Mouse (Mus musculus): ENCODE results near the gene Cntn1. TPM values are rescaled to one million over a fixed set of nuclear protein-coding genes. Genes with fewer than 3 reads are reported as not detected.
"Not testable (repeated sequence)": the region's sequence is repeated elsewhere in the genome, so short reads cannot be mapped to it uniquely, and the experiment has no call there.

Gene Cntn1
- total RNA-seq, 2 experiments from 2014 or later, result 0.11 to 0.23 TPM

DNA sequence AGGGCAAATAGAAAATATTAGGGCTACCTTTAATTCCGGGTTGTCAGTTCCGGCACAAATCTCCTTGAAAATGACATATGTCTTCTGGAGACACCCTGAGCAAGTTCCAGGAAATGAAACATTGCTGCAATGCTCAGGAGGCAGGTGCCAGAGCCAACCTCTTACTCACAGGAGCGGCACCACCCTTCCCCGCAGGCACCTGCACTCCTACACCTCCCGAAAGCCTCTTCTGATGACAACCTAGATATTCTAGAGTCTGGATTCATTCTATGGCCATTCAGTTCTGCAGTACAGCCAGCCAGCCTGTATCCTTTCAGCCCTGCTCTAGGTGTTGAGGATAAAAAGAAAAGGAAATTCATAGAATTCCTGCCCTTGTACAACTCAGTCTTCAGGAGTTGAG is 253.3 kb downstream of the Cntn1 start:
- no peak for DNase-seq
- Histone ChIP-seq H3K27ac (no peak overlapping the region), H3K4me3 (no peak overlapping the region)
- intact Hi-C loops (cut with DNase I), result no loop called here
- TF ChIP-seq CTCF (IDR thresholded peaks at IDR 0.05), result no peak

DNA sequence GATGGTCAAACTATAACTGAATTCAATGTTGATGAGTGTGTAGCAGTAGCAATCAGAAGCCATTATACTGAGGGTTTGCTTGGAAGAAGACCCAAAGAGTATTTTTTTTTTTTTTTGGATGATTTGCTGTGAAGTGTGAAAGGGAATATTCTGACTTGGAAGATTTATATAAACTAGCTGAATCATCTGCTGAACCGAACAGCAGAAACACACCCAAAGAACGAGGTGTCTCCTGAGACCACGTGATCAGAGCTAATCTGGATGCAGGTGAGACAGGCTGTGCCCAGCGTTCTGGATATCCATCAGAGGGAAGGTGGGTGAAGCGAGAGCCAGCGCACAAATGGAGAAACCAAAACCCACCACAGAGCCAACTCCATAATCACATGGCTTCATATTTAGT is 271.0 kb downstream of the Cntn1 start:
- intact Hi-C loops (cut with DNase I), result no loop called here
- no peak overlapping the region for H3K27ac ChIP-seq
- no peak for TF ChIP-seq CTCF (IDR thresholded peaks at IDR 0.05)
- H3K4me3 ChIP-seq, result no peak overlapping the region
- DNase-seq, result no peak

DNA sequence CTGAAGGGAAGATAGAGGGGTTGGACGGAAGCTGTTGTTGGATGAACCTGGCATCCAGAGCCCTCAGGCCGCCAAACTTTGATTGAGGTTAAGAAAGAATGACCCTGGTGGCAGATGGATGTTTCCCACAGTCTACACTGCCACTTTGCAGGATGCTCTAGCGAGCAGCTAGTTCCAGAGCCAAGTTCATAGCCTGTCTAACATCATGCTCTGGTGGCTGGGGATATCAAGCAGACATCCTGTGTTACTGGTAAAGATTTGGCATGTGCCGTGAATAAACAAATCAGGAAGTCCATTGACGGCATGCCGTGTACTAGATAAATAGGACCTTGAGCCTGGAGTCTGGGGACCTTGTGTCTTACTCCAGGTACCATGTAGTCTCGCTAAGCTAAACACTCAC is 276.1 kb downstream of the Cntn1 start:
- H3K27ac ChIP-seq, result no peak overlapping the region
- intact Hi-C loops (cut with DNase I), result no loop called here
- no peak overlapping the region for H3K4me3 ChIP-seq
- DNase-seq, result no peak
- no peak for TF ChIP-seq CTCF (IDR thresholded peaks at IDR 0.05)

DNA sequence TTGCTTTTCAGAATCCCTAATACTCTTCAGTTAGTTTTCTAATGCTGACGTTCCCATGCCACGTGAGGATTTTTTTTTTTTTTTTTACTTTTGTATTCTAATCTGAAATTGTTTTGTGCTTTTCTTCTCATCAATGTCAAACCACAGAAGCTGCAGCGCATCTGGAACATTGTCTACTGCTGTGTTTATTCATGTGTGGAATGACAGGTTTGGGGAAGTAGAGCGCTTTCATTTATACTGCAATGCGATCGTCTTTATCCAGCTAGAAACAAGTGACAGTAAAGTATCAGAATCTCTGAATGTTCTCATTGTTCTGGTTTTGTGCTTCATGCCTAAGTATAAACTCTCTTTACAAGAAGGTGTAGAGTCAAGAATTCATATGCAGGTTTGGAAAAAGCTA is 289.3 kb downstream of the Cntn1 start:
- intact Hi-C loops (cut with DNase I), result no loop called here
- no peak for TF ChIP-seq CTCF (IDR thresholded peaks at IDR 0.05)
- Histone ChIP-seq H3K4me3 (no peak overlapping the region), H3K27ac (no peak overlapping the region)
- DNase-seq, result no peak

DNA sequence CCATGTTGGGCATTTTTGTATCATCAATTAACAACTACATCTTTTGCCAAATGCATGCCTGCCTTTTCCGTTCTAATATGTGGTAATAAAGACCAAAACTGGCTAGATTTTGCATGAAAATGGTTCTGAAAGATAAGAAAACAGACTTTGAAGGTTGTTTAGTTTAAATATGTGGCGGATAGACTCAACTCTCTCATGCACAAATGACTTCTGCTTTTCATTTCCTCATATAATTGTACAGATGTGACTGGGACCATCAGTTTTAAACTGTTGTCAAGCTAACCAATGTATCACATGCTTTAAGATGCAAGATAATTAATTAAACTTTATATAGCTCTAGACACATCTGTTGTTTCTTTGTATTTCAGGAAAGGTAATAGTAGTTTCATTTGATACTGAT is 290.5 kb downstream of the Cntn1 start:
- H3K27ac ChIP-seq, result no peak overlapping the region
- no peak for TF ChIP-seq CTCF (IDR thresholded peaks at IDR 0.05)
- DNase-seq, result no peak
- intact Hi-C loops (cut with DNase I), result no loop called here
- no peak overlapping the region for H3K4me3 ChIP-seq

DNA sequence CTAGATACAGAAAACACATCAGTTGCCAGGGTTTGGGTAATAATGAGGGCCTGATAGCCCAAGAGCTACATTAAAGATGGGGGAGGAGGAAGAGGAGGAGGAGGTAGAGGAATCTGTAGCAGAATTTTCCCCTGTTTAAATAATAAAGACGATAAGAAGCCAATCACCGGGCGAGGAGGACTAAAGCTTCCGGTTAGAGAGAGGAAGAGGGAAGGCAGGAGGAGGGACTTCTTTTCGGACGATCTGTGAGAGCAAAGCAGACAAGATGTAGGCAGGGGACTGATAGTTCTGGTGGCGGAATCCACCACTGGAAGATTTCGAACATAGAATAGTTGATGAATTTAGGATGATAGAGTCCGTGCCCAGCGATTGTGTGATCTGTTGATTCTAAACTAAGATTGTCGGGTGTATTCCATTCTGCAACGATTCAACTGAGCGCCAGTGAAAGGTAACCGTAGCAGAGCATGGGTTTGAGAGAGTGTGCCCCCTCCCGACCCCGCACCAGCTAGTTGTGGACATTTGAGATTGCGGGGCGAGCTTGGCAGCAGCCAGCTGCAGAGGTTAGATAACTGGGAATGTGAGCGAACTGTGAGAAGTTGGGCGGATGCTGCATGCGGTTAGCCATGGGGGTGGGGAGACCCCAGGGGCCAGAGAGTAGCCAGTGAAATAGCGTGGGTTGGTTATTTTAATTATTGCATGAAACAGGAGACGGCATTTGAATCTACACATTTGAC is 293.3 kb downstream of the Cntn1 start:
- no peak for TF ChIP-seq CTCF (IDR thresholded peaks at IDR 0.05)
- DNase-seq, result no peak
- H3K27ac ChIP-seq, result no peak overlapping the region
- intact Hi-C loops (cut with DNase I), result no loop called here
- no peak overlapping the region for H3K4me3 ChIP-seq

DNA sequence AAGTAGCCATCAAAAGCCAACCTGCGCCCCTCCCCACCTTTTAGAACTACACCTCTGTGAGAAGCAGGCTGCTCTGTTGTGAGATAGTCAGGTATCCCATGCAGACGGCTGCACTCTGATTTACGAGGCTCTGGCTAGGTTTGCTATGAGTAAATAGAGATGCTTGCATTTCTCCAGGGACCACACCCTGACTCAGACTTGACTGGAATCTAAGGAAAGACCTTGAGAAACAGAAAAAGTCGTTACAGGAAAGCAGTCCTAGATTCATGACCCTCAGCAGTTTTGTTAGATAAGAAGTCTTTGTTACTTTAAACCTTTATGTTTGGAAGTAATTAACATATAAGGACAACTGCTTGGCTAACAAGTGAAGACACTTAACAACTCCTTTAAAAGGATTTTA is 296.5 kb downstream of the Cntn1 start:
- intact Hi-C loops (cut with DNase I), result no loop called here
- no peak for TF ChIP-seq CTCF (IDR thresholded peaks at IDR 0.05)
- no peak overlapping the region for H3K4me3 ChIP-seq
- H3K27ac ChIP-seq, result no peak overlapping the region
- DNase-seq, result no peak

DNA sequence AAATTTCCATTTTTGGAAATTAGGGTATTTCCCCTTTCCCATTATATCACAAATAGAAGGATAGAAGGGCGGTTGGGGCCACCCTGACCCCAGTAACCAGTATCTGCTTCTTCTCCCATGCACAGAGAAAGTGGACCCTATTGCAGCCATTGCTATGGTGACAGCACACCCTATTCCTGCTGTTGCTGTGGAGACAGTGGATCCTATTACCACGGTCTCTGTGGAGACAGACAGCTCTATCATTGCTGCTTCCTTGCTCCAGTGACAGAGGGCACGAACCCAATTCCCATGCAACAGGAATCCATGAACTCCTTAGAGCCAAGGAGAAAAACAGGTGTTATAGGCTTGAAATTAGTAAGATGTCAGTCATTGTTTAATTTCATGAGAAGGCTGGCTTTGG is 296.9 kb downstream of the Cntn1 start:
- H3K27ac ChIP-seq, result no peak overlapping the region
- TF ChIP-seq CTCF (IDR thresholded peaks at IDR 0.05), result no peak
- H3K4me3 ChIP-seq, result no peak overlapping the region
- DNase-seq, result no peak
- intact Hi-C loops (cut with DNase I), result no loop called here

DNA sequence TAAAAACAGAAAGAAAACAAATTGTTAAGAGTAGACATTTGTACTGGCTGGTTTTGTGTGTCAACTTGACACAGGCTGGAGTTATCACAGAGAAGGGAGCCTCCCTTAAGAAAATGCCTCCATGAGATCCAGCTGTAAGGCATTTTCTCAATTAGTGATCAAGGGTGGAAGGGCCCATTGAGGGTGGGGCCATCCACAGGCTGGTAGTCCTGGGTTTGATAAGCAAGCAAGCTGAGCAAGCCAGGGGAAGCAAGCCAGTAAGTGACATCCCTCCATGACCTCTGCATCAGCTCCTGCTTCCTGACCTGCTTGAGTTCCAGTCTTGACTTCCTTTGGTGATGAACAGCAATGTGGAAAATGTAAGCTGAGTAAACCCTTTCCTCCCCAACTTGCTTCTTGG is 297.5 kb downstream of the Cntn1 start:
- H3K4me3 ChIP-seq; intact Hi-C loops (cut with DNase I); DNase-seq; H3K27ac ChIP-seq: not testable (repeated sequence)

DNA sequence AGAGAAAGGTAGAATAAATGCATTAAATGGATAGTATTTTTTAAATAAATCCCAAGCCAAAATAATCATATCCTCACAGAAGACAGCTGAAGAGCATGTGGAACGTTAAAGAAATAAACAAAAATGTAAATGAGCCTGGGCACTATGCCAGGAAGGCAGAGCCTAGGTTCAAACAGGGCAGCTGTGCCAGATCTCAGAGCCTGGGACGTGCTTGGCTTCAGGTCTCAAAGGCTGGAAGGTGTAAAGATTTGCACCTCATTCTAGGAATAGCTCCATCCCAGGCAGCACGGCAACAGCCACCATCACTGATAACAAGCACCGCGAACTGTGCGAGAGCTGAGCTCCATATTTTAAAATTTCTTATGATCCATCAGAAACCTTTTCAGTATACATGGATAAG is 313.2 kb downstream of the Cntn1 start:
- H3K27ac ChIP-seq, result no peak overlapping the region
- TF ChIP-seq CTCF (IDR thresholded peaks at IDR 0.05), result no peak
- DNase-seq, result no peak
- intact Hi-C loops (cut with DNase I), result no loop called here
- no peak overlapping the region for H3K4me3 ChIP-seq

DNA sequence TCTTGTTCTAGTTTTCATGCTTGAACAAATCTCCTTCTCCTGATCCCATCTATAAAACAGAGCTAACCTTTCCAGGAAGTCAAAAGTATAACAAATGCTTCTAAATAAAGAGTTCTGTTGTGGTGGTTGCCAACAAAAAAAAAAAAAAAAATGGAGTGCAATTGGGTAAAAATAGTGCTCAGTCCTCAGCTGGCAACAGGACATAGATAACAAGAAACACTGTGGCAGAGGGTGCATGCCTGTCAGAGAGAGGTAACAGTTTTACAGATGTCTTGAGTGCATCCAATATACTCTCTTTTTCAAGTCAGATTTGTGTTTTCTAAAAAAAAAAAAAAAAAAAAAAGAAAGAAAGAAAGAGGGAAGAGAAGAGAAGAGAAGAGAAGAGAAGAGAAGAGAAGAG is 313.6 kb downstream of the Cntn1 start:
- H3K27ac ChIP-seq, result no peak overlapping the region

More for the DNA sequence above, 313.6 kb downstream of the Cntn1 start:
- no peak for TF ChIP-seq CTCF (IDR thresholded peaks at IDR 0.05)
- intact Hi-C loops (cut with DNase I), result no loop called here
- H3K4me3 ChIP-seq, result no peak overlapping the region
- DNase-seq, result no peak

Other genes with a start within 250 kb of the Cntn1 start
- gene Smgc, start 212.9 kb upstream of the Cntn1 start, total RNA-seq (2021), result not detected

Data from gastrocnemius, adult 2 months (tissue).